Mouse (Mus musculus) G1E (cell line): ENCODE data around the gene Mapt. TPM values are rescaled to one million over a fixed set of nuclear protein-coding genes. Genes with fewer than 3 reads are reported as not detected.

ENCODE experiments used
- ATAC-seq: 2 replicates; pipeline ENCODE4 v1.8.0; 2016; ENCODE audit warnings: mild to moderate bottlenecking; ENCODE audit not compliant: insufficient number of reproducible peaks, poor library complexity, low FRiP score, severe bottlenecking; ENCODE audit errors: extremely low read depth
- DNase-seq: peaks from one replicate; pipeline ENCODE4 v3.0.0; 2012; ENCODE audit warnings: low spot score
- H3K27me3 ChIP-seq: 2 replicates; pipeline ENCODE4 v1.6.1; 2012; ENCODE audit warnings: mild to moderate bottlenecking, low read length, inconsistent platforms; ENCODE audit not compliant: insufficient read depth
- H3K36me3 ChIP-seq: replicated peaks from 2 replicates; pipeline ENCODE3; 2012; ENCODE audit warnings: mild to moderate bottlenecking, inconsistent platforms
- H3K4me1 ChIP-seq: 2 replicates; pipeline ENCODE4 v1.6.1; 2012; ENCODE audit warnings: low read depth, low read length, inconsistent platforms, mixed read lengths; ENCODE audit not compliant: insufficient read depth
- H3K4me3 ChIP-seq: 2 replicates; pipeline ENCODE4 v1.5.1; 2012; ENCODE audit warnings: low read depth, mild to moderate bottlenecking, inconsistent platforms, low read length, moderate library complexity, mixed read lengths
- H3K9me3 ChIP-seq: replicated peaks from 2 replicates; pipeline ENCODE4 v1.6.1; 2012; ENCODE audit warnings: inconsistent platforms
- CTCF ChIP-seq: IDR thresholded peaks from 2 replicates; pipeline ENCODE4 v1.5.1; 2012; ENCODE audit warnings: low read depth, low read length, inconsistent platforms, mixed read lengths
- GATA1 ChIP-seq: IDR thresholded peaks from 2 replicates; pipeline ENCODE4 v1.6.1; 2012; ENCODE audit warnings: borderline replicate concordance, low read length, inconsistent platforms, mixed read lengths
- GATA2 ChIP-seq: IDR thresholded peaks from 2 replicates; pipeline ENCODE4 v1.6.1; 2012; ENCODE audit warnings: low read depth, low read length, inconsistent platforms, borderline replicate concordance
- POLR2AphosphoS5 ChIP-seq: IDR thresholded peaks from 2 replicates; pipeline ENCODE4 v1.6.1; 2012; ENCODE audit warnings: low read depth, low read length, inconsistent platforms; ENCODE audit not compliant: insufficient replicate concordance
- TAL1 ChIP-seq: conservative IDR thresholded peaks from 2 replicates; pipeline ENCODE4 v1.6.1; 2012; ENCODE audit warnings: low read depth, low read length, inconsistent platforms, mixed read lengths
- polyA plus RNA-seq: library from polyadenylated mRNA; stranded (reverse); fragments of >175 nt; gene quantifications from 2 replicates; pipeline ENCODE4 v1.2.3, GENCODE M21; 2012
- total RNA-seq, 2 experiments: library from RNA; stranded (forward) in 1 of 2; stranded (reverse) in 1 of 2; fragments of 200-1000 nt in 1 of 2; fragments of >200 nt in 1 of 2; fragmentation: Nextera tagmentation in 1 of 2; gene quantifications; 2 replicates each; pipeline ENCODE4 v1.2.3; 2014 to 2017

Mapt gene
- total and polyA plus RNA-seq, 3 experiments, result 1.2 to 7.6 (median 5.0) TPM

DNA sequence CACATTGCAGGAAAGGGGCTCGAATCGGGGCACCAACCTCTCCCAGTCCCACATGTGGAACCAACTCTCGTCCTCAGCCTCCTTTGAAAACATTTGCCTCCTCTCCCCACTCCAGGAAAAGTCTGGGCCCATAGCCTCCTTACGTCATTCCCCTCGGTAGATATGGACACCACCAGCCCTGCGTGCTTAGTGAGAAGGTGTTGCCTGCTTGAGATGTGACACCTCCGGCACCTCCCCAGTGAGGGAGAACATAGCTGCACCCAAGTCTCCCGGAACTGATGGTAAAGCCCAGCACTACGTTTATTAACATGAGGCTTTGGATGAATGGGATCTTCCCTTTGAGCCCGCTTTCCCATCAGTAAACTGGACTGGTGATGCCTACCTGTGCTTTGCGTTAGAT is 35.8 kb upstream of the Mapt start:
- no peaks in the 10 kb centered on the region for H3K36me3 ChIP-seq
- DNase-seq (no peak), ATAC-seq (no peak)
- peaks cover 2% of the 10 kb centered on the region; the same call in 1 of the 2 replicates for H3K27me3 ChIP-seq
- H3K9me3 ChIP-seq, result no peaks in the 10 kb centered on the region
- TF ChIP-seq POLR2AphosphoS5, result no peak
- no peak for TF ChIP-seq TAL1
- no peak for TF ChIP-seq GATA2
- TF ChIP-seq GATA1, result no peak
- no peak for TF ChIP-seq CTCF
- no peak overlapping the region for H3K4me3 ChIP-seq
- peaks cover 3% of the 10 kb centered on the region; the same call in 1 of the 2 replicates for H3K4me1 ChIP-seq

DNA sequence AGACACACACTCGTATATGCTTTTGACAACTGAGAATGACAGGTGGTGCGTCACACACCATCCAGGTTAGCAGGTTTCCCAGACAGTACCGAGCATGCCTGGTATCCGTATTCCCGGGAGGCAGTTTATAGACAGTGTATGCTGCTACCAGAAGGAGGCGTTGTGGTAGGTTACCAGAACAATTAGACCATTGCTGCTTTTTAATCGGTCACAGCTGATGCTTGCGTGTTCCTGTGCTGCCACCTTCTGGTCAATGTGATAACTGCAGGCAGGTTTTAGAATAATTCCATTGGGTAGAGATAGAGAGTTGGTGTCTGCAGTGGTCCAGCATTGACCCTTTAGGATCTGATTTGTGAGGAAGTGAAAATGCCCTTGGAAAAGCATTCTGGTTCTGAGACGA is 35.4 kb upstream of the Mapt start:
- Histone ChIP-seq H3K4me1 (peaks cover 3% of the 10 kb centered on the region; the same call in 1 of the 2 replicates), H3K27me3 (peaks cover 2% of the 10 kb centered on the region; the same call in 1 of the 2 replicates), H3K9me3 (no peaks in the 10 kb centered on the region), H3K36me3 (no peaks in the 10 kb centered on the region), H3K4me3 (no peak overlapping the region)
- ATAC-seq (peak; percentile 22; the same call in 1 of the 2 replicates), DNase-seq (peak; percentile 19)
- no peak for TF ChIP-seq GATA2
- no peak for TF ChIP-seq TAL1
- peak; percentile 92 for TF ChIP-seq CTCF

DNA sequence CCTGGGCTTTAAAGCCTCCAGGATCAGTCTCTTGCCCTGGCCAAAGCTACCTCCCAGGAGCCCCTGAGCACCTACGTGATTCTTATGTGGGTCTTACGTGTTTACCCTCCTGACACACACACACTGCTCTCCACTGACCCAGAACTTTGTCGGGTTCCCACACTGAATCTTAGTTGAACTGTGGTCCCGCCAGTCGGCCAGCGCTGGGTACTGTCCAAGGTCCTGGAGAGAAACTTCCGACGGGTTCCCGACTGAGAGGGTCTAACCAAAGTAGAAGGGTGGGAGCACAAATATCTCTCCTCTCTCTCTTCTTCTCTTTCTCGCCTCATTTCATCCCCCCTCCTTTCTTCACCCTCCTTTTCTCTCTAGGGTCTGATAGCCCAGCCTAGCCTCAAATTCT is 33.3 kb upstream of the Mapt start:
- ATAC-seq, result no peak
- no peak for DNase-seq
- Histone ChIP-seq H3K36me3 (no peaks in the 10 kb centered on the region), H3K4me1 (peaks cover 3% of the 10 kb centered on the region; the same call in 1 of the 2 replicates), H3K9me3 (no peaks in the 10 kb centered on the region), H3K27me3 (peaks cover 2% of the 10 kb centered on the region; the same call in 1 of the 2 replicates), H3K4me3 (no peak overlapping the region)
- TF ChIP-seq TAL1 (no peak), GATA1 (no peak), GATA2 (no peak), POLR2AphosphoS5 (no peak), CTCF (no peak)

DNA sequence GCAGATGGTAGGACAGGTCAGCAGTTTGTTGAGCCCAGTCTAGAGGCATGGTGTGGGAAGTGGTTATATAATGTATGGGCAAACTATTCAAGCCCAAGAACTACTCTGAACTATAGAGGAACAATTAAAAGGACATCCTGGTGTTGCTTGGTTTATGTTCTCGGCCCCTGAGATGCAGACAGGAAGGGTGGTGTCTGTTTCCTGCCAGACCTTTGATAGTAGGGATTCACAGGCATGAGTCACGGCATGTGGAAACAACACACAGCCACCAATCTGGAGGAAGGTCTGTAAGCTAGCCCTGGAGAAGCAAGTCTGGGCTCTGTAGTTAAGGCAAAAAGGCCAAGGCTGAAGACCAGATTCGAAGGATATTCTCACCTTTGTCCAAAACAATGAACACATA is 27.9 kb upstream of the Mapt start:
- TF ChIP-seq GATA2 (no peak), CTCF (no peak), TAL1 (no peak), GATA1 (no peak), POLR2AphosphoS5 (no peak)
- peaks cover 2% of the 10 kb centered on the region; the same call in 1 of the 2 replicates for H3K27me3 ChIP-seq

DNA sequence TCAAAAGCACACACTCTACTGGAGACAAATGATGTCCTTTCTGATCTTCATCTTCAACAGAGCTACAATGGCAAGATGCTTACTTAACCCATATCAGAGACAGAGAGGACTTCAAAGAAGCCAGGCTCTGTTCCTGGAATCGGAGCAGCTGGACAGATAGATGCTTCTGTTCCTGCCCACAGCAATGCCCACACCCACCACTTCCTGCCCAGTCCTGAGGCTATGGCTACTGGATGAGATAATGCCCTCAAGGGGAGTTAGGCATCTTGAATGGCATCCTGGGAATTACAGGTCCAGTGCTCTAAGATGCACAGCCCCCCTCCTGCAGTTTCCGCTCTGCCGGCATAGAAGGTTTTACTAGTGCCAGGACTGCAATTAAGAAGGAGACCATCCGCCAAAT is 24.6 kb upstream of the Mapt start:
- DNase-seq (no peak), ATAC-seq (no peak)
- Histone ChIP-seq H3K36me3 (no peaks in the 10 kb centered on the region), H3K4me3 (no peak overlapping the region), H3K4me1 (no peaks in the 10 kb centered on the region), H3K27me3 (peaks cover 5% of the 10 kb centered on the region; the same call in 1 of the 2 replicates), H3K9me3 (no peaks in the 10 kb centered on the region)
- no peak for TF ChIP-seq TAL1
- TF ChIP-seq GATA2, result no peak
- TF ChIP-seq GATA1, result no peak
- no peak for TF ChIP-seq CTCF
- TF ChIP-seq POLR2AphosphoS5, result no peak

More for the DNA sequence above, 27.9 kb upstream of the Mapt start:
- Histone ChIP-seq H3K9me3 (no peaks in the 10 kb centered on the region), H3K4me3 (no peak overlapping the region), H3K4me1 (no peaks in the 10 kb centered on the region), H3K36me3 (no peaks in the 10 kb centered on the region)
- no peak for ATAC-seq
- DNase-seq, result no peak

DNA sequence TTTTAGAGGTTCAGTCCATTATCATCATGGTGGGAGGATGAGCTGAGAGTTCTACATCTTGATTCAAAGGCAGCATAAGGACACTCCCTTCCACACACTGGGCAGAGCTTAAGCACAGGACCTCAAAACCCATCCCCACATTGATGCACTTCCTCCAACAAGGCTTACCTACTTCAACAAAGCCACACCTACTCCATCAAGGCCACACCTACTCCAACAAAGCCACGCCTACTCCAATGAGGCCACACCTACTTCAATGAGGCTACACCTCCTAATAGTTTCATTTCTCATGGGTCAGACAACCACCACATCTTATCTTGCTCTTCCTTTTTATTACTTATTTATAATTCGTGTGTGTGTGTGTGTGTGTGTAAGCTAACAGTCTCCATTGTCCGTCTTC is 22.1 kb upstream of the Mapt start:
- DNase-seq, result no peak
- Histone ChIP-seq H3K4me3 (no peak overlapping the region), H3K36me3 (no peaks in the 10 kb centered on the region), H3K27me3 (peaks cover 5% of the 10 kb centered on the region; the same call in 1 of the 2 replicates), H3K4me1 (no peaks in the 10 kb centered on the region), H3K9me3 (no peaks in the 10 kb centered on the region)
- no peak for ATAC-seq
- TF ChIP-seq TAL1, result no peak
- no peak for TF ChIP-seq CTCF
- no peak for TF ChIP-seq GATA2
- no peak for TF ChIP-seq GATA1
- no peak for TF ChIP-seq POLR2AphosphoS5
